Mouse (Mus musculus) C2C12 (cell line): Measurements from ENCODE around the gene Cox15. TPM values are rescaled to one million over a fixed set of nuclear protein-coding genes. Genes with fewer than 3 reads are reported as not detected.

ENCODE experiments used
- H3K27me3 ChIP-seq: one replicate; pipeline ENCODE4 v1.6.1; 2011; ENCODE audit not compliant: control insufficient read depth, insufficient read depth, insufficient read length
- H3K36me3 ChIP-seq: one replicate; pipeline ENCODE4 v1.6.1; 2011; ENCODE audit not compliant: control insufficient read depth, insufficient read depth
- H3K4me3 ChIP-seq: one replicate; pipeline ENCODE4 v1.5.1; 2011; ENCODE audit warnings: mild to moderate bottlenecking, control low read depth; ENCODE audit not compliant: poor library complexity, insufficient read depth, severe bottlenecking
- H3K79me2 ChIP-seq: one replicate; pipeline ENCODE4 v1.6.1; 2011; ENCODE audit not compliant: control insufficient read depth, insufficient read depth
- H3K79me3 ChIP-seq: one replicate; pipeline ENCODE4 v1.6.1; 2011; ENCODE audit warnings: low read depth, control low read depth
- H3ac ChIP-seq: one replicate; pipeline ENCODE3; 2011; ENCODE audit warnings: low read depth; ENCODE audit not compliant: control insufficient read depth, insufficient read length
- CEBPB ChIP-seq: IDR thresholded peaks from one replicate; pipeline ENCODE4 v1.6.1; 2011; ENCODE audit warnings: low read depth, mild to moderate bottlenecking, control low read depth, moderate library complexity
- CTCF ChIP-seq: IDR thresholded peaks from one replicate; pipeline ENCODE4 v1.5.1; 2011; ENCODE audit not compliant: control insufficient read depth, insufficient read depth, insufficient read length
- FOSL1 ChIP-seq: IDR thresholded peaks from one replicate; pipeline ENCODE4 v1.8.0; 2011; ENCODE audit warnings: mild to moderate bottlenecking, low read length; ENCODE audit not compliant: poor library complexity, insufficient read depth, severe bottlenecking
- MAX ChIP-seq: IDR thresholded peaks from one replicate; pipeline ENCODE4 v1.6.1; 2011; ENCODE audit warnings: mild to moderate bottlenecking, control low read depth
- MYOD1 ChIP-seq: IDR thresholded peaks from one replicate; pipeline ENCODE4 v1.6.1; 2011; ENCODE audit warnings: low read depth; ENCODE audit not compliant: control insufficient read depth, insufficient read length
- MYOG ChIP-seq: IDR thresholded peaks from one replicate; pipeline ENCODE4 v1.6.1; 2011; ENCODE audit not compliant: control insufficient read depth, insufficient read length; ENCODE audit errors: extremely low read depth
- USF1 ChIP-seq: IDR thresholded peaks from one replicate; pipeline ENCODE4 v1.6.1; 2011; ENCODE audit warnings: low read depth, mild to moderate bottlenecking, control low read depth, moderate library complexity
- polyA plus RNA-seq: library from polyadenylated mRNA; unstranded; fragments of >200 nt; fragmentation: generic; extraction: Trizol; gene quantifications from one replicate; pipeline ENCODE4 v1.2.1, GENCODE M21; 2012; ENCODE audit warnings: missing spikeins

Gene Cox15
- polyA plus RNA-seq, 1 experiment, result 6.3 TPM

- H3K79me2 ChIP-seq, result no peaks in the 10 kb centered on the region
- no peak overlapping the region for H3ac ChIP-seq
- H3K4me3 ChIP-seq, result no peak overlapping the region
- H3K36me3 ChIP-seq, result peaks cover 16% of the 10 kb centered on the region
- TF ChIP-seq FOSL1 (no peak), USF1 (no peak), CEBPB (no peak), CTCF (no peak), MYOD1 (no peak), MYOG (no peak), MAX (no peak)
- H3K27me3 ChIP-seq, result no peaks in the 10 kb centered on the region
- no peaks in the 10 kb centered on the region for H3K79me3 ChIP-seq
Measured at GRCm38 (mm10) chr19:43704211-43704610, 48.6 kb downstream of the Cox15 start.

GRCm38 (mm10) chr19:43699763-43700155 lies 53.0 kb downstream of the Cox15 start:
- H3K36me3 ChIP-seq, result peaks cover 8% of the 10 kb centered on the region
- H3ac ChIP-seq, result no peak overlapping the region
- no peaks in the 10 kb centered on the region for H3K79me3 ChIP-seq
- TF ChIP-seq CTCF, result no peak
- no peak for TF ChIP-seq CEBPB
- no peak for TF ChIP-seq USF1
- TF ChIP-seq MYOD1, result no peak
- no peak for TF ChIP-seq MYOG
- no peak for TF ChIP-seq FOSL1
- TF ChIP-seq MAX, result no peak
- H3K79me2 ChIP-seq, result no peaks in the 10 kb centered on the region
- H3K27me3 ChIP-seq, result no peaks in the 10 kb centered on the region
- H3K4me3 ChIP-seq, result no peak overlapping the region

- Histone ChIP-seq H3K27me3 (no peaks in the 10 kb centered on the region), H3K79me2 (no peaks in the 10 kb centered on the region), H3K79me3 (no peaks in the 10 kb centered on the region), H3ac (no peak overlapping the region), H3K36me3 (peaks cover 3% of the 10 kb centered on the region), H3K4me3 (no peak overlapping the region)
- TF ChIP-seq MAX, result no peak
- TF ChIP-seq MYOD1, result no peak
- no peak for TF ChIP-seq USF1
- TF ChIP-seq FOSL1, result no peak
- TF ChIP-seq CEBPB, result no peak
- TF ChIP-seq CTCF, result no peak
- TF ChIP-seq MYOG, result no peak
Measured at GRCm38 (mm10) chr19:43699021-43699762, 53.6 kb downstream of the Cox15 start.

- TF ChIP-seq FOSL1 (no peak), MYOD1 (no peak), USF1 (no peak), CEBPB (no peak), MAX (no peak), CTCF (no peak), MYOG (no peak)
- H3K79me3 ChIP-seq, result no peaks in the 10 kb centered on the region
- no peak overlapping the region for H3K4me3 ChIP-seq
- H3K79me2 ChIP-seq, result peaks cover 2% of the 10 kb centered on the region
- H3K36me3 ChIP-seq, result peaks cover 5% of the 10 kb centered on the region
- H3ac ChIP-seq, result no peak overlapping the region
- H3K27me3 ChIP-seq, result no peaks in the 10 kb centered on the region
Measured at GRCm38 (mm10) chr19:43697666-43698370, 55.0 kb downstream of the Cox15 start.

GRCm38 (mm10) chr19:43695514-43695964 lies 57.3 kb downstream of the Cox15 start:
- no peak overlapping the region for H3K4me3 ChIP-seq
- peak; percentile 44 for TF ChIP-seq MYOD1
- TF ChIP-seq FOSL1, result no peak
- no peak overlapping the region for H3ac ChIP-seq
- H3K36me3 ChIP-seq, result peaks cover 8% of the 10 kb centered on the region
- H3K27me3 ChIP-seq, result no peaks in the 10 kb centered on the region
- H3K79me3 ChIP-seq, result peaks cover 4% of the 10 kb centered on the region
- H3K79me2 ChIP-seq, result peaks cover 25% of the 10 kb centered on the region

- Histone ChIP-seq H3K79me2 (peaks cover 32% of the 10 kb centered on the region), H3K4me3 (no peak overlapping the region)
Measured at GRCm38 (mm10) chr19:43692815-43693214, 60.0 kb downstream of the Cox15 start.

More at GRCm38 (mm10) chr19:43692815-43693214, 60.0 kb downstream of the Cox15 start:
- H3K79me3 ChIP-seq, result peaks cover 6% of the 10 kb centered on the region
- H3K36me3 ChIP-seq, result peaks cover 5% of the 10 kb centered on the region
- H3K27me3 ChIP-seq, result no peaks in the 10 kb centered on the region
- TF ChIP-seq MAX (no peak), CEBPB (no peak), FOSL1 (no peak), USF1 (no peak), CTCF (no peak), MYOD1 (no peak), MYOG (no peak)
- no peak overlapping the region for H3ac ChIP-seq
